Mouse (Mus musculus) E14TG2a.4 (cell line): Measurements from ENCODE around the gene Rpusd4.

Experiments
- CTCF ChIP-seq: conservative IDR thresholded peaks from 2 replicates; pipeline ENCODE4 v1.5.1; 2014; ENCODE audit warnings: low read length
- NANOG ChIP-seq: IDR thresholded peaks from 2 replicates; pipeline ENCODE4 v1.6.1; 2014; ENCODE audit warnings: borderline replicate concordance, low read length, mixed read lengths
- POU5F1 ChIP-seq: IDR thresholded peaks from 2 replicates; pipeline ENCODE4 v1.6.1; 2014; ENCODE audit warnings: low read length, borderline replicate concordance

DNA sequence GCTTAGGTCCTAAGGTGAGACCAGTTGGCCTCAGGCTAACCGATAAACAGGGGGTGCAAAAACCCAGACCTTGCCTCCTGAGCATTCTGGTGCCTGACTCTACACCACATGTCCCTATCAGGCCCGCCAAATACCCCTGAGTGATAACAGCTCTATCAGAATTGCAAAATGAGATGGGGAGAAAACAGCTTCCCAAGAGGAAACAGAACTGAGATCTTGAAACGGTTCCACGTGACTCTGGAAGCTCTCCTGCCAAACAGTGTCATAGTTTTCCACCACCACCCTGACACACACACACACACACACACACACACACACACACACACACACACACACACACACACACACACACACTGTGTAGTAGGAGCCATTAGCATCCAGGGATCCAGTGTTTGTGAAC lies 23.3 kb downstream of the Rpusd4 start:
- no peak for TF ChIP-seq CTCF
- TF ChIP-seq NANOG, result no peak
- no peak for TF ChIP-seq POU5F1
